Mouse (Mus musculus) midbrain, embryonic 15.5 days (tissue): Measurements from ENCODE around the gene Ino80b. TPM values are rescaled to one million over a fixed set of nuclear protein-coding genes. Genes with fewer than 3 reads are reported as not detected.
A peak's percentile ranks its signal among the peaks of the same experiment; 100 is the strongest.

Source experiments
- ATAC-seq: fragments of 200-750 bp; cut with Nextera tagmentation; replicated peaks from 2 replicates; pipeline ENCODE4 v1.8.0; 2017; ENCODE audit warnings: moderate TSS enrichment
- H3K27ac ChIP-seq: fragments of 300-500 bp; sonication (generic); 2 replicates; pipeline ENCODE4 v1.5.1; 2015; ENCODE audit warnings: mild to moderate bottlenecking, inconsistent platforms
- H3K27me3 ChIP-seq: fragments of 300-500 bp; sonication (generic); replicated peaks from 2 replicates; pipeline ENCODE4 v1.6.1; 2015; ENCODE audit warnings: inconsistent platforms
- H3K36me3 ChIP-seq: fragments of 300-500 bp; sonication (generic); replicated peaks from 2 replicates; pipeline ENCODE4 v1.6.1; 2015; ENCODE audit warnings: inconsistent platforms
- H3K4me1 ChIP-seq: fragments of 300-500 bp; sonication (generic); 2 replicates; pipeline ENCODE4 v1.6.1; 2015; ENCODE audit warnings: inconsistent platforms
- H3K4me2 ChIP-seq: fragments of 300-500 bp; sonication (generic); 2 replicates; pipeline ENCODE4 v1.6.1; 2015; ENCODE audit warnings: inconsistent platforms, mild to moderate bottlenecking, moderate library complexity
- H3K4me3 ChIP-seq: fragments of 300-500 bp; sonication (generic); 2 replicates; pipeline ENCODE4 v1.5.1; 2015; ENCODE audit warnings: mild to moderate bottlenecking, inconsistent platforms
- H3K9ac ChIP-seq: fragments of 300-500 bp; sonication (generic); 2 replicates; pipeline ENCODE4 v1.6.1; 2015; ENCODE audit warnings: mild to moderate bottlenecking, inconsistent platforms
- H3K9me3 ChIP-seq: fragments of 300-500 bp; sonication (generic); 2 replicates; pipeline ENCODE4 v1.6.1; 2016; ENCODE audit warnings: inconsistent platforms
- WGBS: fragments of 180-500 bp; shearing (Covaris S2); methylation state at CpG from one replicate; pipeline ENCODE4 v1.1.7; 2015; ENCODE audit warnings: mixed read lengths; 5-methylcytosine and 5-hydroxymethylcytosine counted together
- polyA plus RNA-seq: library from polyadenylated mRNA; unstranded; fragments of >200 nt; fragmentation: Nextera tagmentation; extraction: Ambion mirVana; gene quantifications from 2 replicates; pipeline ENCODE4 v1.2.1, GENCODE M21; 2015

Ino80b gene
- polyA plus RNA-seq, 1 experiment from 2014 or later, result 15.1 TPM

DNA sequence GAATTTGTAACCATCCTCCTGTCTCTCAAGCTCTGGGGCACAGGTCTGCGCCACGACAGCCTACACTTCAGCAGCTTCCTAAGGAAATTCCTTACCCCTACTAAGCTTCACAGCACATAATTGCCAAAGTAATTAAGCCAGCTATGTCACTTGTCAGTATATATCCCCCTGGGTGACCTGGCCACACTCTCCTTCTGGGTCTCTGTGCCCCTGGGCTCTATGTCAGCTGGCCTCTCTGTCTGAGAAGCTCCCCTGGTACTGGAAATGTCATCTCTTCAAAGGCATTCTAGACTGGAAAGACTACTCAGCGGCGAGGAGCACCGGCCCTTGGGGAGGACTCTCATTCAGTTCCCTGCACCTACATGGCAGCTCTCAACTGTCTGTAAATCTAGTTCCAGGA, 2.3 kb downstream of the Ino80b start:
- Histone ChIP-seq H3K27me3 (no peaks in the 10 kb centered on the region), H3K4me2 (peak overlapping the region; percentile 94), H3K4me3 (no peak overlapping the region), H3K4me1 (peaks cover 55% of the 10 kb centered on the region), H3K27ac (no peak overlapping the region), H3K36me3 (0 out of 2 replicates have a peak, but pooled peaks cover 2% of the 10 kb centered on the region), H3K9me3 (no peaks in the 10 kb centered on the region), H3K9ac (no peak overlapping the region)
- no peak for ATAC-seq
- 78% methylated on average over 5 of the region's 5 CpGs for WGBS

DNA sequence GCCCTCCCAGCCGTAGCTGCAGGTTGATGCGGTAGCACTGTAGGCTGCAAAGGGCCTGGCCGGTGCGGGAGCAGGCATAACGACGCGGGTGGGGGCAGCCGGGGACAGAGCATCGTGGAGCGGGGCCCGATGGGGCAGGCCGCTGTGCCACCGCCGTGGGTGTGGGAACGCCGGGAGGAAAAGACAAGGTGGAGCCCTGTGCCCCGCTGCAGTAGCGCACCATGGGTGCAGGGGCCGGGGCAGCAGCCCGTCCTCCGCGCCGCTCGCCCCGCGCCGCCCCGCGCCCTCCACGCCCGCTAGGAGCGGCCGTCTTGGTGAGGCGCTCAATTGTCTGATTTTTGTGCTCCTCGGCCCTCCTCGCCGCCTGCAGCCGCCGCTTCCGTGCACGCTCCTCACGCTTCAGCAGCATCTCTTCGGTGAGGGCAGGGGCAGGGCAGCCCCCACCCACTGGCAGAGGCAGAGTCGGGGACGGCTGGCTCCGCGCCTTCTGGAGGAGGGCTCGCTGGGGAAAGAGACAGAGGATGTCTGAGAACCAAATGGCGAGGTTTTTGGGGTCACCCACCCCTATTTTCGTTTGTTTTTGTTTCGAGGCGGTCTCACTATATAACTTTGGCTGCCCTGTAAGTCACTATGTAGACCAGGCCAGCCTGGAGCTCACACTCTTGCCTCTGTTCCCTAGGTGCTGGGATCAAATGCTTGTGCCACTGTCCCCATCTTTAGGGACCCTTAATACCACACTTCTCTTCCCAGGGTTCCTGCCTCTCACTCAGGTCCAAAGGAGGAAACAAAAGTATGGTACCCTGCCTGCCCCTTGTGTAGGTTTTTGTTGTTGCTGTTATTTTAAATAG, 3.1 kb downstream of the Ino80b start:
- H3K4me1 ChIP-seq, result peaks cover 62% of the 10 kb centered on the region
- peak overlapping the region; percentile 69 for H3K9ac ChIP-seq
- ATAC-seq, result peak; percentile 5
- H3K9me3 ChIP-seq, result no peaks in the 10 kb centered on the region
- peaks cover 6% of the 10 kb centered on the region; the same call in 1 of the 2 replicates for H3K36me3 ChIP-seq
- H3K4me2 ChIP-seq, result peak overlapping the region; percentile 94
- peak overlapping the region; percentile 63 for H3K4me3 ChIP-seq
- WGBS, result under 1% methylated on average over 52 of the region's 52 CpGs
- H3K27ac ChIP-seq, result peak overlapping the region; percentile 93
- no peaks in the 10 kb centered on the region for H3K27me3 ChIP-seq

DNA sequence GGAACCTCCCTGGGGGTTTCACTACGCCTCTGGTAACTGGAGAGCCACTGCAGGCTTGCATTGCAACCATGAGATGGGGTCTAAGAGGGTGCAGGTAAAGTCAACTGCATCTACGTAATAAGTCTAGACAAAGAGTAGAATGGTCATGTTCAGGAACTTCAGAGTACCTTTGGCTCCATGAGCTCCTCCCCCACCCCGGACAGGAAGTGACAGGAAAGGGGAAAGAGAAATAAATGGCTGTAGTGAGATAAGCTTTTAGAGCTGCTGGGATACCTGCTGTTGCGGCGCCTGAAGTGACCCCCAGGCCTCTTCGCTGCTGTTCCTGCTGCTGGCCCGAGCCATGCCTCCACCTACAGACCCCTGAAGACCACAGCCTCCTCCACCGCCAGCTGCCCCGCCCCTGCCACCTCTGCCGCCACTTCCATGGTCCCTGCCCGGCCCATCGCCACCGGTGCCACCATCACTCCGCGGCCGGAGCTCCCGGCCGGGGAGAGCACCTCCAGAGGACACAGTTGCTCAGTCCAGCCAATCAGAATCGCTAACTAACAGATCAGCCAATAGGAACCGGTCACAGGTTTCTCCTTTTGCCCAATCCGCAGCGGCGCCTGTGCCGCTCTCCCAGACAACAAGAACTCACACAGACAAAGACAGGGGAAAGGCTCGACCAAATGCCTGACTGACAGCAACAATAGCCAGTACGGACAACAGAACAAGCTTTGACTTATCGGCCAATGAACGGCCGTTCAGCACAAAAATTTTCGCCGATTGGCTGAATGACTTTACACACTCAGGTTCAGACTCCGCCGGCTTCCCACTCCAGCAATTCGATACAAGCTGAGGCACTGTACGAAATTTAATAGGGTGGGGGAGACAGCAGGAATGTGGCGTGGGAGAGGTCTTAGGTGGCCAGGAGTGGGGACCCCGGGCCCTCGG, 4.0 kb downstream of the Ino80b start, which contains the start of gene Wbp1:
Gene Wbp1, minus strand, starts transcription at position 630 of the 933 bp plus-strand sequence.
- peak within 1 kb of the TSS; percentile 94 for H3K4me2 ChIP-seq
- WGBS, result under 1% methylated on average over 38 of the region's 38 CpGs
- H3K27ac ChIP-seq, result peak within 1 kb of the TSS; percentile 93
- peak within 1 kb of the TSS; percentile 78 for H3K9ac ChIP-seq
- H3K27me3 ChIP-seq, result no peaks in the 10 kb centered on the region
- peaks cover 71% of the 10 kb centered on the region for H3K4me1 ChIP-seq
- H3K4me3 ChIP-seq, result peak within 1 kb of the TSS; percentile 63
- peaks cover 6% of the 10 kb centered on the region; the same call in 1 of the 2 replicates for H3K36me3 ChIP-seq
- peak; percentile 95 for ATAC-seq
- no peaks in the 10 kb centered on the region for H3K9me3 ChIP-seq

DNA sequence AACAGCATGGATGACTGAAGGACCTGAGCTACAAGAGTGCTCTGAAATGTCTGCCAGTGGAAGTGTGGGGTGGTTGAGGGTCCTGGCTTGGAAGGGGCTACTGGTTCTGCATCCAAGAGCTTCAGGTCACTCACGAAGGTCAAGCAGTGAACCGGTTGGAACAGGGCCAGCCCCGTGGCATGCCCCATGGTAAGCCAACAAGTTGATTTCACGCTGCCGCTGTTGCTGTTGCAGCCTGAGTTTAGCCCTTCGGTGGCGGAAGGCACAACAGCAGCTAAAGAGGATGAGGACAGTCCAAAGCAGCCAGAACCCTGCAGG, 5.5 kb downstream of the Ino80b start:
- Histone ChIP-seq H3K27ac (peak overlapping the region; percentile 1; the same call in 1 of the 2 replicates), H3K4me1 (peaks cover 73% of the 10 kb centered on the region), H3K4me2 (peak overlapping the region; percentile 86), H3K27me3 (no peaks in the 10 kb centered on the region), H3K4me3 (peak overlapping the region; percentile 63), H3K9me3 (no peaks in the 10 kb centered on the region), H3K9ac (peak overlapping the region; percentile 78; the same call in 1 of the 2 replicates), H3K36me3 (peaks cover 6% of the 10 kb centered on the region; the same call in 1 of the 2 replicates)
- ATAC-seq, result no peak
- 54% methylated on average over 7 of the region's 7 CpGs for WGBS

DNA sequence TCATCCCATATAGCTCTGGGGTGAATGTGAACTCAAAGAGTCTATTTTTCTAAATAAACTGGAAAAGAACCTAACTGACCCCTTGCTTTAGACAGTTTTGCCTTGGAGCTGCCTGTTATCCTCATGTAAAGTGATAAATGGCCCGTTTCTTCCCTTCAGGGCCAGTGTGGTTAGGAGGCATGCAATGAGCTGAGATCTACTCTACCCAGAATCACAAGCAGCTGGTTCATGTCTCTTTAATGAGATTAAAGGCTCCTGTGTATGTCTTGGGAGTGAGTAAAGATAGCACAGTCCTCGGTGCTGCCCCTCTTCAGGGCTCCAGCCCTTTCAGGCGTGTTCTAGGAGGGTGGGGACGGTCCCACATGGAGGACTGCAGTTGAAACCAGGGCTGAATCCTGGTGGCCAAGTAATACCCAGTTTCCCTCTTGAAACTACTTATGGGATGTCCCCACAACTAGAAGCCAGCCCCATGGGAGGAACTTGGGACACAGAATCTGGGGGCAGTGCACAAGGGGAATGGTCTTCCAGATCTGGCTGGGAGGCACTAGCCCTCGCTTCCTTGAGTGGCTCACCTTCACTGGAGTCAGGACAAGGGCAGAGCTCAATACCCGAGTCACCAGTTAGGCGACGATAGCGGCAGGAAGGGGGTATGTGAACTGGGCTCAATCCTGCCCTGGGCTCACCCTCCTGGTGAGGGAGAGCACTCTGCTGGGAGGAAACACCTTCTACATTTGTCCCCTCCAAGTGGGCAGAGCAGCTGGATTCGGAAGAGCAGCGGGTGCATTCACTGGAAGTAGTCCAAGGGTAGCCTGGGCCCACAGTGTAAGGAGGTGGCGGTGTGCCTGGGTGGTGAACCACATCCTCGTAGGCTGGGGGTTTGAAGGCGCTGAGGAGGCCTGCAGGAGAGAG, 6.2 kb downstream of the Ino80b start:
- no peak overlapping the region for H3K4me3 ChIP-seq
- no peaks in the 10 kb centered on the region for H3K27me3 ChIP-seq
- peaks cover 71% of the 10 kb centered on the region for H3K4me1 ChIP-seq
- H3K27ac ChIP-seq, result no peak overlapping the region
- no peak for ATAC-seq
- no peaks in the 10 kb centered on the region for H3K9me3 ChIP-seq
- no peak overlapping the region for H3K9ac ChIP-seq
- peak overlapping the region; percentile 86; the same call in 1 of the 2 replicates for H3K4me2 ChIP-seq
- 83% methylated on average over 14 of the region's 14 CpGs for WGBS
- H3K36me3 ChIP-seq, result peaks cover 6% of the 10 kb centered on the region; the same call in 1 of the 2 replicates

- no peaks in the 10 kb centered on the region for H3K9me3 ChIP-seq
- H3K4me3 ChIP-seq, result no peak overlapping the region
- no peak overlapping the region for H3K4me2 ChIP-seq
- 88% methylated on average over 11 of the region's 11 CpGs for WGBS
- no peak overlapping the region for H3K27ac ChIP-seq
- ATAC-seq, result no peak
- H3K36me3 ChIP-seq, result peaks cover 6% of the 10 kb centered on the region; the same call in 1 of the 2 replicates
- no peak overlapping the region for H3K9ac ChIP-seq
- no peaks in the 10 kb centered on the region for H3K27me3 ChIP-seq
- H3K4me1 ChIP-seq, result peaks cover 67% of the 10 kb centered on the region
These were observed 6.9 kb downstream of the Ino80b start for GRCm38 (mm10) chr6:83118369-83118768.

- 94% methylated on average over 13 of the region's 13 CpGs for WGBS
- no peak for ATAC-seq
- H3K9ac ChIP-seq, result no peak overlapping the region
- H3K27ac ChIP-seq, result no peak overlapping the region
- H3K27me3 ChIP-seq, result no peaks in the 10 kb centered on the region
- H3K9me3 ChIP-seq, result no peaks in the 10 kb centered on the region
- no peak overlapping the region for H3K4me2 ChIP-seq
- no peak overlapping the region for H3K4me3 ChIP-seq
- H3K36me3 ChIP-seq, result peaks cover 6% of the 10 kb centered on the region; the same call in 1 of the 2 replicates
- peaks cover 61% of the 10 kb centered on the region for H3K4me1 ChIP-seq
These were observed 7.6 kb downstream of the Ino80b start for GRCm38 (mm10) chr6:83117616-83118015.

GRCm38 (mm10) chr6:83117165-83117438, 8.1 kb downstream of the Ino80b start:
- H3K4me2 ChIP-seq, result peak overlapping the region; percentile 97; the same call in 1 of the 2 replicates
- no peaks in the 10 kb centered on the region for H3K27me3 ChIP-seq
- peaks cover 56% of the 10 kb centered on the region for H3K4me1 ChIP-seq
- H3K4me3 ChIP-seq, result peak overlapping the region; percentile 90; the same call in 1 of the 2 replicates
- H3K36me3 ChIP-seq, result peaks cover 6% of the 10 kb centered on the region; the same call in 1 of the 2 replicates
- no peak overlapping the region for H3K27ac ChIP-seq
- H3K9me3 ChIP-seq, result no peaks in the 10 kb centered on the region
- H3K9ac ChIP-seq, result no peak overlapping the region
- ATAC-seq, result no peak
- WGBS, result 83% methylated on average over 4 of the region's 4 CpGs

DNA sequence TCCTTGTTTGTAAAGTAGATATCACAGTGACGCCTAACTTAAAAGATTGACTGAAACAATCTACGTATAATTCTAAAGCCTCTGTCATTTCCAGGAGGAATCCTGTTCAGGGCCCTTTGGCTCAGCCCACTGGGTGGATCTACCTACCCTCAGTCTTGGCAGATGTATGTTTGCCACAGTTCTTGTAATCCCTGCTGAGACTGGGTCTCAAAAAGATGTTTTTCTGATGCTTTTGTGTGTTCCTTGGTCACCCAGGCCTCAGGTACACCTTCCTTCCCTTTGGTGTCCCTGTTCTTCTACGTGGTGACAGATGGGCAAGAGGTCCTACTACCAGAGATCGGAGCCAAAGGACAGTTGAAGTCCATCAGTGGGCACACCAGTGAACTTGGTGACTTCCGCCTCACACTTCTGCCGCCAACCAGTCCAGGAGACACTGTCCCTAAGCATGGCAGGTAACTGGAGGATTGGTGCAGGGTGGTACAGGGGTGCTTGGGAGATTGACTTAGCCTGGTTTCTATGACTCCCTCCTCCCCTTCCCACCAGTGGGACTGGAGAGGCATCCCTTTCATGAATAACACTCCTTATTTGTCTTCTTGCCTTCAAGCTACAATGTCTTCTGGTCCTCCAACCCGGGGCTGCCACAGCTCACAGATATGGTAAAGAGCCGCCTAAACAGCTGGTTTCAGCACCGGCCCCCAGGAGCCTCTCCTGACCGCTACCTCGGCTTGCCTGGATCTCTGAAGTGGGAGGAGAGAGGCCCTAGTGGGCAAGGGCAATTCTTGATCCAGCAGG, 8.7 kb downstream of the Ino80b start:
- Histone ChIP-seq H3K9ac (peak overlapping the region; percentile 84), H3K4me2 (peak overlapping the region; percentile 97), H3K4me3 (peak overlapping the region; percentile 90), H3K36me3 (peaks cover 6% of the 10 kb centered on the region; the same call in 1 of the 2 replicates), H3K4me1 (peaks cover 51% of the 10 kb centered on the region), H3K9me3 (no peaks in the 10 kb centered on the region), H3K27ac (no peak overlapping the region), H3K27me3 (no peaks in the 10 kb centered on the region)
- no peak for ATAC-seq
- WGBS, result 81% methylated on average over 11 of the region's 11 CpGs

- Histone ChIP-seq H3K4me2 (peak overlapping the region; percentile 97), H3K9me3 (no peaks in the 10 kb centered on the region), H3K4me3 (peak overlapping the region; percentile 90), H3K4me1 (peaks cover 53% of the 10 kb centered on the region), H3K27ac (peak overlapping the region; percentile 85), H3K27me3 (no peaks in the 10 kb centered on the region), H3K36me3 (peaks cover 6% of the 10 kb centered on the region; the same call in 1 of the 2 replicates), H3K9ac (peak overlapping the region; percentile 84)
- ATAC-seq, result peak; percentile 59
- WGBS, result 2% methylated on average over 45 of the region's 48 CpGs
These were observed 9.4 kb downstream of the Ino80b start for GRCm38 (mm10) chr6:83115682-83116372.
